Mouse (Mus musculus): ENCODE results near the gene Trap1. TPM values are rescaled to one million over a fixed set of nuclear protein-coding genes. Genes with fewer than 3 reads are reported as not detected.
A peak's percentile ranks its signal among the peaks of the same experiment; 100 is the strongest.
"Not testable (repeated sequence)": the region's sequence is repeated elsewhere in the genome, so short reads cannot be mapped to it uniquely, and the experiment has no call there.

Gene Trap1
- polyA plus RNA-seq, 1 experiment from 2014 or later = 52.6 TPM

DNA sequence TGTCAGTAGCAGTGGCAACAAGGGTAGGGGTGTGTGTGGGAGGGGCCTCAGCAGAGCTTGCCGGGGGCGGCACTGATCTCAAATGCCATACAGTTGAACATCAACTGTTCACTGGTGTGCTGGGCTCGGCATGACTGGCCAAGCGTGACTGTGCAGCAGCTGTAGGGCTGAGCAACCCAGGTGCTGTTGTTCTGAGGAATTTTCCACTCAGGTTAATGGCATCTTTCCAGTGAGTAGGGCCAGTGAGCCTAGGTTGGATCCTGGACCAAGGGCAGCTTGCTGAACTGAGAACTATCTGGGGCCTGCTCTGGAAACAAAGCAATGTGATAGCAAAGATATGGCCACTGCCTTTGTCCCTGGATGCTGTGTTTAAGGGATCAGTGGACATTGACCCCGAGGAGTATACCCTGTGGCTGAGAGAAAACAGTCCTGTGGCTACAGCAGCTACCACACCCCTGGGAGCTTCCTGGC, 48.2 kb downstream of the Trap1 start:
- Histone ChIP-seq H3K4me3 (ENCODE audit: inconsistent target) (no peak overlapping the region), H3K36me3 (ENCODE audit: inconsistent target) (no peaks in the 10 kb centered on the region), H3K27ac (no peak overlapping the region), H3K79me2 (ENCODE audit: inconsistent target) (no peaks in the 10 kb centered on the region)
- 89% methylated on average over 5 of the region's 5 CpGs for WGBS (ENCODE audit: missing documents)

DNA sequence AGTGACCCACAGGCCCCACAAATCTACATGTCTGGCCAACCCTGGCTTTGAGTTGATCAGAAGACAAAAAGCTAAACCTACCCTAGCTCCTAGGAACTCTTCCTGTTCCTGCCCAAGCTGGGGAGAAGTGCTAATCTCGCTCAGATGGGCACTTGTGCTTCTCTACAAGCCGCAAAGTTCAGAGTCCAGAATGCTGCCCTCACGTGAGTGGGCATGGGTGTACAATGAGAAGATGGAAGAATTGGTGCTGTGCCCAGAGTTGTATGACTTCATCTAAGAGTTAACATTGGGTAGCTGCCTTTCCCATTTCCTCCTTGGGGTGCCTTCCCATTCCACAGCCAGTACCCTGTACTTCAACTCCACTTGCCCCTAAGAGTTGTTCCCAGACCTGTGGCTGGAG, 50.4 kb downstream of the Trap1 start:
- H3K27ac ChIP-seq = no peak overlapping the region

DNA sequence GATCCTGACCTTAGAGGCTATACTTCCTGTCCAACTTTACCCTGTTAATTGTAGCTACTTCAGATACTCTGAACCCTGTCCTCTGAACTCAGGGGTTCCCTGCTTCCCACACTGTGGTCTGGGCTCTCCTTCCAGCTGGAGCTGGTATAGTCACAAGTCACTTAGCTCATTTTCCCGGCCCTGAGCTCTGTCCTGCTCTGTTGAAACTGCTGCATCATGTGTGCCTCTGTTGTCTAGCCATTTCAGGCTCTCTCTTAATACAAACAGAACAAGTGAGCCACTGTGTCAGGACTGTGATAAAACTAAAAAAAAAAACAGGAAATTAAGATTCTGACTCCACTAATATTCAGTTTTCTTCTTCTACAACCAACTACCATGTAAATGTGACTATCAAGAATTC, 51.0 kb downstream of the Trap1 start:
- H3K4me3 ChIP-seq (ENCODE audit: inconsistent target) = no peak overlapping the region
- H3K36me3 ChIP-seq (ENCODE audit: inconsistent target) = no peaks in the 10 kb centered on the region
- H3K79me2 ChIP-seq (ENCODE audit: inconsistent target) = no peaks in the 10 kb centered on the region
- 38% methylated on average over 1 of the region's 1 CpGs for WGBS (ENCODE audit: missing documents)
- H3K27ac ChIP-seq = no peak overlapping the region

More for the DNA sequence above, 50.4 kb downstream of the Trap1 start:
- 90% methylated on average over 3 of the region's 3 CpGs for WGBS (ENCODE audit: missing documents)
- Histone ChIP-seq H3K4me3 (ENCODE audit: inconsistent target) (no peak overlapping the region), H3K36me3 (ENCODE audit: inconsistent target) (no peaks in the 10 kb centered on the region), H3K79me2 (ENCODE audit: inconsistent target) (no peaks in the 10 kb centered on the region)

DNA sequence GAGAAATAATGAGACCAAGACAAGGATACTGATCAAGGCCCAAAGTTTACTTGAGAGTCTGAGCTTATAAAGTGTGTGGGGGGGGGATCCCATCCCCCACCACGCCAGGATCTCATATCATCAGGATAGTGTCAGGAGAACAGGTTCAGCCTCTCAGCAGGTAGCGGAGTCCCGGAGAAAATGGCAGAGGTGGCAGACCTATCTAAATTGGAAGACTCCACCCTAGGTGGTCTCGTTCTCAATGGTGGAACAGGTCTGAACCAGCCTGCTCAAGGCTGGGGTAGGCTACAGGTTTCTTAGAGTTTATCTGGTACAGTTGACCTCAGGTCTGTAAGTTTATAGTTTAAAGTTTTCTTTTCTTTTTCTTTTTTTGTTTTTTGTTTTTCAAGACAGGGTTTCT, 54.9 kb downstream of the Trap1 start:
- no peaks in the 10 kb centered on the region for H3K36me3 ChIP-seq (ENCODE audit: inconsistent target)
- no peaks in the 10 kb centered on the region for H3K79me2 ChIP-seq (ENCODE audit: inconsistent target)
- no peak overlapping the region for H3K4me3 ChIP-seq (ENCODE audit: inconsistent target)
- WGBS (ENCODE audit: missing documents) = 85% methylated on average over 4 of the region's 4 CpGs
- H3K27ac ChIP-seq = no peak overlapping the region

DNA sequence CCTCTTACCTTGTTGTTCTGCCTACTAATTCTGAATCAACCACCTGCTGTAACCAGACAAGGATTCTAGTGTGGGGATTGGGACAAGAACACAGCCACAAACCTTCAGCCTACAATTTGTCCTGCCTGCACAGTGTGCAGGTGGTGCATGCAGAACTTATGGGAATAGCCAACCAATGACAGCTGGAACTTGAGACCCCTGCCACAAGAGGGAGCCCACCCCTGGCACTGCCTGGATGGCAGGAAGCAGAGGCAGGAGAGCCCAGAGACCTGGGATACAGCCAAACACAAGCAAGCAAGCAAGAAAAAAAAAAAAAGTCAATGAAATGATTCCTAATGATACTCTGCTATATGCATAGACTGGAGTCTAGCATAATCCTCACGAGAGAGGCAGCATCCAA, 56.4 kb downstream of the Trap1 start:
- Histone ChIP-seq H3K4me3 (ENCODE audit: inconsistent target) (no peak overlapping the region), H3K79me2 (ENCODE audit: inconsistent target) (no peaks in the 10 kb centered on the region), H3K36me3 (ENCODE audit: inconsistent target) (no peaks in the 10 kb centered on the region), H3K27ac (no peak overlapping the region)
- 89% methylated on average over 1 of the region's 1 CpGs for WGBS (ENCODE audit: missing documents)

DNA sequence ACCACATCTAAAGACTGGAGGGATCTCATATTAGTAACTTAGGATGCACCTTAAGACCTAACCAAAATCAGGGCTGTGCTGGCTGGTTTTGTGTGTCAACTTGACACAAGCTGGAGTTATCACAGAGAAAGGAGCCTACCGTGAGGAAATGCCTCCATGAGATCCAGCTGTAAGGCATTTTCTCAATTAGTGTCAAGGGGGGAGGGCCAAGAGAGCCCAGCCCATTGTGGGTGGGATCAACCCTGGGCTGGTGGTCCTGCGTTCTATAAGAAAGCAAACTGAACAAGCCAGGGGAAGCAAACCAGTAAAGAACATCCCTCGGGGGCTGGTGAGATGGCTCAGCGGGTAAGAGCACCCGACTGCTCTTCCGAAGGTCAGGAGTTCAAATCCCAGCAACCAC, 60.2 kb downstream of the Trap1 start:
- not testable (repeated sequence) for H3K27ac ChIP-seq; H3K4me3 ChIP-seq (ENCODE audit: inconsistent target); H3K36me3 ChIP-seq (ENCODE audit: inconsistent target); H3K79me2 ChIP-seq (ENCODE audit: inconsistent target)
- WGBS (ENCODE audit: missing documents) = 92% methylated on average over 2 of the region's 6 CpGs

DNA sequence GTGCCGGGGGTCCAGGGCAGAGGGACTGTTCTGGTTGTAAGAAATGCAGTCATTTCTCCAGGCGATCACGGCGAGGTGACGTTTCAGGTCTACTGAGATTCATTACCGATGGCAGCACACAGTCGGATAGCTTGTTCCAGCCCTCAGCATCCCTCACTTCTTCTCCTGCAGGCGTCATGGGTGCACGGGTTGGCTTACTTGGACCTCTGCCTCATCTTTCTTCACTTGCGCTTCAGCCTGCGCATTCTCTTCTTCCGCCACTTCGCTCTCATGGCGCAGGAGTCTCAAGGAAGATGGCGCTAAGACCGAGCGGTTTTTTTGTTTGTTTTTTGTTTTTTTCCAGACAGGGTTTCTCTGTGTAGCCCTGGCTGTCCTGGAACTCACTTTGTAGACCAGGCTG, 60.8 kb downstream of the Trap1 start:
- 87% methylated on average over 17 of the region's 17 CpGs for WGBS (ENCODE audit: missing documents)
- not testable (repeated sequence) for H3K36me3 ChIP-seq (ENCODE audit: inconsistent target); H3K4me3 ChIP-seq (ENCODE audit: inconsistent target); H3K79me2 ChIP-seq (ENCODE audit: inconsistent target); H3K27ac ChIP-seq

DNA sequence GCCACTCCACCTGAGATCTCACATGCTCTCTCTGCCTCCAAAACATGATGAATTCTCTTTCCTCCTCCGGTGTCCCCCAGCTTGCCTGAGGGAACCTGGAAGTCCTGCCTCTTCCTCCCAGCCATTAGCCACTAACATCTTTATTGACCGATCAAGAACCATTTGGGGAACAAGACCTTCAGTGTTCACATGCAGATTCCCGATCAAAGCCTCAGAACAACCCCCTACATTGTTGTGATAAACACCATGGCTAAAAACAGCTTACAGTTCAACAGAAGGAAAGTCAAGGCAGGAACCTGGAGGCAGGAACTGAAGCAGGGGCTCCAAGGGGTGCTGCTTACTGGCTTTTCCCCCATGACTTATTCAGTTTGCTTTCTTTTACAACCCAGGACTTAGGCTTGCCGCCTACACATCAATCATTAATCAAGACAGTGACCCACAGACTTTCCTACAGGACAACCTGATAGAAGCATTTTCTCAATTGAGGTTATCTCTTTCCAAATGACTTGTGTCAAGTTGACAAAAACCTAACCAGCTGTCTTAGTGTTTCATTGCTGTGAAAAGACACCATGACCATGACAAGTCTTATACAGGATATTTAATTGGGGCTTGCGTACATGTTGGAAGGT, 63.5 kb downstream of the Trap1 start:
- Histone ChIP-seq H3K27ac (no peak overlapping the region), H3K36me3 (ENCODE audit: inconsistent target) (no peaks in the 10 kb centered on the region), H3K79me2 (ENCODE audit: inconsistent target) (no peaks in the 10 kb centered on the region), H3K4me3 (ENCODE audit: inconsistent target) (no peak overlapping the region)
- WGBS (ENCODE audit: missing documents) = 90% methylated on average over 5 of the region's 5 CpGs

DNA sequence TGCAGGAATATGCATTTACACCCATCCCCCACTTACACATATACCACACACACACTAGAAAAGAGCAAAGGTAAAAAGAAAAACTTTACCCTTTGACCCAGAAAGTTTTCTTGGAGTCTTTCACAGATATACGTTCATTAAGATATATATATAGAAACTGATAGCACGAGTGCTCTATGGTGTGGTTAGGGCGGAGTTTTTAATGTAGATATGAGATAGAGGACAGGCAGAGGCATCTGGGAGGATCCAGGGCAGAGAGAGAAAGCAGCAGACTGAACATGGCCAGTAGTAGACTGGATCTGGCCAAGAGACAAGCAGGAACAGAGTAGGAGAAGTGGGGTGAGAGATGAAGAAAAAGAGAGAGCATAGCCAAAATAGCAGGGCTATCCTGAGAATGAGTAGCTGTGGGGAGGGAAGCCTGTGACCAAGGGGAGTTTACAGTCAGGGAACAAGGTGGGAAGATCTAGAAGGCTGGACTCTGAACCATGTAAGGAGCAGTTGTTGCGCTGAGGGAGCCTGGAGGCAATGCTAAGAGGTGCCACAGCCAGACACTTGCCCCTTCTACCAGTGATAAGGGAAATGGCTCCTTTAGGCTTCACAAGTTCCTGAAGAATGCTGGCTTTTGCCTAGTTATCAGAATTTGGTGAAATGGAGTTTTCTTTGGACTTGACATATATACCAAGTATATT, 64.6 kb downstream of the Trap1 start:
- WGBS (ENCODE audit: missing documents) = 81% methylated on average over 4 of the region's 4 CpGs
- no peak overlapping the region for H3K27ac ChIP-seq
- no peak overlapping the region for H3K4me3 ChIP-seq (ENCODE audit: inconsistent target)

DNA sequence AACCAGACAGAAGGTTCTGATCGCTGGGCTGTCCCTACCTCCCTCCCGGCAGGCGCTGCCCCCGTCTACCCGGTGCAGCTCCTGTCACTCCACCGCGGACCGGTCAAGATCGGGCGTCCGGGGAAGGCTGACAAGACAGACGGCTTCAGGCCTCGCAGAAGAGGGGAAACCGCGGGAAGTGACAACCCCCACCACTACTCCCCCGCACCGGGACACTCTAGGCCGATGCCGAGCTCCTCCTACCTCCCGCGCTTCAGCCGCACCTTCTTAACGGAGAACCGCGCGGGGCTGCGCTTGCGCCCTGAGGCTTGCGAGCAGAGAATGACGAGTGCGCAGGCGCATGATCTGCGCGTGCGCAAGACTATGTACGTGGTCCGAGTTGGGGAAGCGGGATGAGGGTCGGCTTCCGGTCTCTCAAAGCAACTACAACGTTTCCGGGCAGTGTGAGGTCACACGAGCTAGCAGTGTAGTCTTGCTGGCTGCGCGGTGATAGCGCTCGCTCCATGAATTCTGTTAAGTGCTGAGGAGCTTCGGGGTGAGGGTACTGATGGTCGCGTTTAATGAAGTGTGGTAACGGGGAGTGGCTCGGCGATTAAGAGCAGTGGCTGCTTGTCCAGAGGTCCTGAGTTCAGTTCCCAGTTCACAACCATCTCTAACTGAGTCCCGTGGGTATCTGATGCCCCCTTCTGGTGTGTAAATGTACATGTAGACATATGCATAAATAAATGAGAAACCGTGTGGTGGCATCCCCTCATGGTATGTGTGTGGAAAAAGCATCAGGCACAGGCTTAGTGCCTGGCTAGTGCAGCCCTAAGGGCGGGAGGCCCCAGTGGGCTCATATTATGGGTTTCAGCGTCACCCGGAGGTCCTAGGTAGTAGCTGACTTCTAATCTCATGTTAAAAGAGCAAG, 73.9 kb downstream of the Trap1 start, which contains the start of gene Slx4:
Gene Slx4 (minus strand): TSS at position 282 of the 910 bp plus-strand sequence.
- Histone ChIP-seq H3K79me2 (ENCODE audit: inconsistent target) (peaks cover 23% of the 10 kb centered on the region), H3K4me3 (ENCODE audit: inconsistent target) (peak within 1 kb of the TSS; percentile 95), H3K36me3 (ENCODE audit: inconsistent target) (peaks cover 7% of the 10 kb centered on the region; the same call in 1 of the 2 replicates), H3K27ac (peak within 1 kb of the TSS; percentile 67)
- 3% methylated on average over 51 of the region's 58 CpGs for WGBS (ENCODE audit: missing documents)

More for the DNA sequence above, 64.6 kb downstream of the Trap1 start:
- no peaks in the 10 kb centered on the region for H3K79me2 ChIP-seq (ENCODE audit: inconsistent target)
- H3K36me3 ChIP-seq (ENCODE audit: inconsistent target) = no peaks in the 10 kb centered on the region

Other genes with a start within 250 kb of the Trap1 start
- not detected in 3 replicates for gene Olfr15, start 246.9 kb downstream of the Trap1 start, polyA plus RNA-seq (2018)
- gene Zfp174, start 230.6 kb downstream of the Trap1 start, polyA plus RNA-seq (2018) = 0.63 to 0.84 TPM (median 0.82 TPM) in 3 replicates
- 62.3 to 107 TPM (median 75.6 TPM) in 3 replicates for gene Naa60, start 205.5 kb downstream of the Trap1 start, polyA plus RNA-seq (2018)
- 4.2 to 8.0 TPM (median 6.2 TPM) in 3 replicates for gene Zfp597, start 193.3 kb downstream of the Trap1 start, polyA plus RNA-seq (2018)
- 1.2 TPM in 1 of 3 replicates, not detected in the others for gene Gm20695, start 193.2 kb downstream of the Trap1 start, polyA plus RNA-seq (2018)
- gene 1700037C18Rik, start 169.1 kb downstream of the Trap1 start, polyA plus RNA-seq (2018) = 1.4 to 3.0 TPM (median 2.9 TPM) in 3 replicates
- gene Cluap1, start 169.0 kb downstream of the Trap1 start, polyA plus RNA-seq (2018) = 6.1 to 9.4 TPM (median 7.9 TPM) in 3 replicates
- 4.1 to 9.1 TPM (median 5.7 TPM) in 3 replicates for gene Nlrc3, start 101.2 kb downstream of the Trap1 start, polyA plus RNA-seq (2018)
- gene Slx4, start 74.1 kb downstream of the Trap1 start, polyA plus RNA-seq (2018) = 16.9 to 28.0 TPM (median 25.8 TPM) in 3 replicates
- not detected in 3 replicates for gene Dnase1, start 40.9 kb downstream of the Trap1 start, polyA plus RNA-seq (2018)
- gene Crebbp, start 136.2 kb upstream of the Trap1 start, polyA plus RNA-seq (2018) = 9.4 to 13.5 TPM (median 12.6 TPM) in 3 replicates